Comparison of ENCODE assay signal across 19 mouse cellular contexts in genomic region chr17:87189670-87190069, GRCm38 (mm10).
DNase-seq lines count a peak whose midpoint lies in the region; ATAC-seq and TF ChIP-seq lines count a peak whose summit lies in the region.
"Had no signal": no experiment of that assay in that cellular context is flagged by ENCODE, and none has a peak within 500 bp of the region (broad histone marks: within the 10 kb centered on the region; RNA-seq: fewer than 3 reads in every experiment).

No protein-coding gene starts in this region.

- peak overlapping the region; percentile 33 for H3K27ac ChIP-seq in embryonic facial prominence, embryonic 14.5 days (replicated peaks; ENCODE audit: low read depth, low read length)
- H3K27ac ChIP-seq in embryonic facial prominence, embryonic 10.5 days (replicated peaks) = no peak overlapping the region
- H3K27ac ChIP-seq: heart, adult 2 months; hindbrain, embryonic 12.5 days had no signal

- H3K4me1 ChIP-seq in embryonic facial prominence, embryonic 14.5 days (ENCODE audit: control insufficient read depth, insufficient read depth, low read length) = peaks cover 34% of the 10 kb centered on the region
- H3K4me1 ChIP-seq in embryonic facial prominence, embryonic 10.5 days = peaks cover 39% of the 10 kb centered on the region

- TF ChIP-seq CTCF in brain, embryonic 14.5 days (IDR thresholded peaks at IDR 0.05; ENCODE audit: borderline replicate concordance, extremely low read depth, insufficient read depth, insufficient read length) = no peak

- ATAC-seq in embryonic facial prominence, embryonic 14.5 days (ENCODE audit: low read depth) = 0 out of 2 replicates have a peak, but pooled peaks have one; percentile 30
- ATAC-seq: forebrain, embryonic 16.5 days; hindbrain, embryonic 16.5 days had no signal

- no peak for TF ChIP-seq POLR2A in brain, embryonic 14.5 days (IDR thresholded peaks at IDR 0.05; ENCODE audit: borderline replicate concordance, extremely low read depth, insufficient read depth, insufficient read length, poor library complexity, severe bottlenecking)

- no peak overlapping the region for H3K4me2 ChIP-seq in embryonic facial prominence, embryonic 14.5 days (ENCODE audit: low read depth, low read length)
- H3K4me2 ChIP-seq: heart, embryonic 11.5 days; hindbrain, embryonic 12.5 days had no signal

- H3K27me3 ChIP-seq in embryonic facial prominence, embryonic 14.5 days (replicated peaks; ENCODE audit: control insufficient read depth, insufficient read depth, low read length) = no peaks in the 10 kb centered on the region
- H3K27me3 ChIP-seq in embryonic facial prominence, embryonic 10.5 days (replicated peaks; ENCODE audit: low read depth, poor library complexity, severe bottlenecking) = peaks cover 14% of the 10 kb centered on the region
- H3K27me3 ChIP-seq: hindbrain, embryonic 12.5 days had no signal

- no peak overlapping the region for H3K9ac ChIP-seq in embryonic facial prominence, embryonic 14.5 days (ENCODE audit: low read depth, low read length)
- H3K9ac ChIP-seq: hindbrain, embryonic 12.5 days had no signal

- no peaks in the 10 kb centered on the region for H3K36me3 ChIP-seq in embryonic facial prominence, embryonic 14.5 days (ENCODE audit: control insufficient read depth, insufficient read depth, low read length)
- H3K36me3 ChIP-seq in embryonic facial prominence, embryonic 10.5 days (replicated peaks) = no peaks in the 10 kb centered on the region
- H3K36me3 ChIP-seq: hindbrain, embryonic 12.5 days had no signal

- no peak overlapping the region for H3K4me3 ChIP-seq in embryonic facial prominence, embryonic 14.5 days (ENCODE audit: low read depth, low read length)
- H3K4me3 ChIP-seq in embryonic facial prominence, embryonic 10.5 days = no peak overlapping the region
- H3K4me3 ChIP-seq: heart, adult 2 months; hindbrain, embryonic 12.5 days had no signal

- H3K9me3 ChIP-seq in embryonic facial prominence, embryonic 14.5 days (ENCODE audit: control insufficient read depth, low read length) = peaks cover 10% of the 10 kb centered on the region
- H3K9me3 ChIP-seq in embryonic facial prominence, embryonic 10.5 days = 0 out of 2 replicates have a peak, but pooled peaks cover 4% of the 10 kb centered on the region
- H3K9me3 ChIP-seq: hindbrain, embryonic 12.5 days had no signal

- 33% methylated on average over 3 of the region's 3 CpGs for WGBS in embryonic facial prominence, embryonic 14.5 days
- 87% methylated on average over 3 of the region's 3 CpGs for WGBS in embryonic facial prominence, embryonic 10.5 days

- DNase-seq in embryonic facial prominence, embryonic 14.5 days (ENCODE audit: low spot score) = peak; percentile 55
- no peak for DNase-seq in embryonic facial prominence, embryonic 10.5 days (ENCODE audit: low spot score)
- peak; percentile 22 for DNase-seq in layer of hippocampus, adult 9-11 months
- DNase-seq in layer of hippocampus, postnatal 10 days (ENCODE audit: low spot score in 2 of 2) = no peak
- DNase-seq in retina, postnatal 1 day = peak; percentile 34
- DNase-seq in retina, embryonic 14.5 days (ENCODE audit: low spot score) = no peak
- peak; percentile 26 for DNase-seq in brain, embryonic 14.5 days (ENCODE audit: low read depth)
- DNase-seq in spleen, adult 12 weeks (ENCODE audit: low spot score) = no peak
- DNase-seq: adrenal gland, adult 8-10 months; adrenal gland, postnatal 36 days; cerebellum, adult 11-12 months; cerebellum, adult 9-11 months; gastrocnemius, postnatal 14 days; heart, adult 2 months; heart, postnatal 36 days had no signal

Comparison
In these comparisons a context has a peak if more than half of its experiments do, and no peak if none do; other contexts are left out.
1. DNase-seq: peak in embryonic facial prominence, embryonic 14.5 days (single experiment), layer of hippocampus, adult 9-11 months (single experiment), retina, postnatal 1 day (single experiment) and brain, embryonic 14.5 days (single experiment); none in embryonic facial prominence, embryonic 10.5 days (single experiment), layer of hippocampus, postnatal 10 days (0 of 2), retina, embryonic 14.5 days (single experiment) and spleen, adult 12 weeks (single experiment).